Mouse (Mus musculus) erythroblast, embryonic 14.5 days (primary cell): ENCODE data around the gene Rnls. TPM values are rescaled to one million over a fixed set of nuclear protein-coding genes. Genes with fewer than 3 reads are reported as not detected.

ENCODE experiments used
- H3K27me3 ChIP-seq: 2 replicates; pipeline ENCODE4 v1.6.1; 2012; ENCODE audit warnings: inconsistent platforms; ENCODE audit not compliant: control insufficient read depth
- H3K36me3 ChIP-seq: 2 replicates; pipeline ENCODE4 v1.6.1; 2012; ENCODE audit warnings: mild to moderate bottlenecking, inconsistent platforms; ENCODE audit not compliant: control insufficient read depth
- H3K4me1 ChIP-seq: 2 replicates; pipeline ENCODE4 v1.6.1; 2012; ENCODE audit warnings: inconsistent platforms; ENCODE audit not compliant: control insufficient read depth
- H3K4me3 ChIP-seq: replicated peaks from 2 replicates; pipeline ENCODE3; 2012; ENCODE audit warnings: moderate library complexity, mild to moderate bottlenecking, inconsistent platforms
- H3K9me3 ChIP-seq: 2 replicates; pipeline ENCODE4 v1.6.1; 2012; ENCODE audit warnings: low read length, inconsistent platforms, mixed read lengths; ENCODE audit not compliant: control insufficient read depth
- GATA1 ChIP-seq: IDR thresholded peaks from 2 replicates; pipeline ENCODE4 v1.6.1; 2012; ENCODE audit warnings: low read length, inconsistent platforms, mixed read lengths
- TAL1 ChIP-seq: IDR thresholded peaks from 3 replicates; pipeline ENCODE4 v1.6.1; 2012; ENCODE audit warnings: low read length, inconsistent platforms, mixed read lengths
- polyA plus RNA-seq: library from polyadenylated mRNA; stranded (reverse); fragments of >175 nt; gene quantifications from 2 replicates; pipeline ENCODE4 v1.2.3, GENCODE M21; 2012

The Rnls gene
- polyA plus RNA-seq, 1 experiment, result 0.03 TPM

GRCm38 (mm10) chr19:33178367-33178766 is 213.7 kb downstream of the Rnls start:
- TF ChIP-seq TAL1, result no peak
- TF ChIP-seq GATA1, result no peak
- Histone ChIP-seq H3K36me3 (no peaks in the 10 kb centered on the region), H3K4me3 (no peak overlapping the region), H3K4me1 (no peaks in the 10 kb centered on the region), H3K9me3 (no peaks in the 10 kb centered on the region), H3K27me3 (no peaks in the 10 kb centered on the region)

DNA sequence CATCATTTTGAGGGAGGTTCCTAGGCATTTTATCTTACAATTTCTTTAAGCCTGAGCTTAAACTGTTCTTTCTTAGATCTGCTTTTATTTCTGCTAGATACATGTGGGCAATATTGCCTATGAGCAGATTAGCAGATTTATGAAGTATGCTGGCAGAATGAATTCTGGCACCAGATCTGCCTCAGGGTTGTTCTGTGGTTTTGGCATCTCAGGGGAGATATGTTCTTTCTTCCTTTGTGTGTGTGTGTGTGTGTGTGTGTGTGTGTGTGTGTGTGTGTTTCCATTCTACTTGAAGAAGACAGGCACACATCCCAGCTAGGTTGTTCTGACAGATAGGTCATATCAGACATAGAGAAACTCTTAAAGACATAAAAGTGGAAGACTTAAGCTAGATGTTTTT is 218.1 kb downstream of the Rnls start:
- H3K9me3 ChIP-seq, result no peaks in the 10 kb centered on the region
- H3K27me3 ChIP-seq, result no peaks in the 10 kb centered on the region
- H3K4me3 ChIP-seq, result no peak overlapping the region
- TF ChIP-seq TAL1, result no peak
- TF ChIP-seq GATA1, result no peak
- H3K4me1 ChIP-seq, result no peaks in the 10 kb centered on the region
- no peaks in the 10 kb centered on the region for H3K36me3 ChIP-seq

DNA sequence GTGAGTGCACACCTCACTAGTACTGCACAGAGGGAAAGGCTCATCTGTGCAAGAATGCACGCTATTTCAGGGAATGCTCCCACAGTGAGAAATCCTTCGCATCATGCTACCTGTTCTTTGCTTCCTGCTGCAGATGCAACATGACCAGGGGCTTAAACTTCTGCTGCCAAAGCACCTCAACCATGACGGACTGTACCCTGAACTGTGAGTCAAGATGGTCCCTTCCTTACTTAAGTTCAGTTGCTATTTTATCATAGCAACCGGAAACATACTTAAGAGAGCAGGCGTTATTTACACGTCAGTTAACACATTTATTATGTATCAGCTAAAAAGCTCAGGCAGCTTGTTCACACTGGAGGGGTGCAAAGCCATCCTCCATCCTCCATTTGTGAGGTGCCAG is 222.2 kb downstream of the Rnls start:
- TF ChIP-seq TAL1 (no peak), GATA1 (no peak)
- no peaks in the 10 kb centered on the region for H3K4me1 ChIP-seq
- no peak overlapping the region for H3K4me3 ChIP-seq
- no peaks in the 10 kb centered on the region for H3K9me3 ChIP-seq
- H3K27me3 ChIP-seq, result no peaks in the 10 kb centered on the region
- no peaks in the 10 kb centered on the region for H3K36me3 ChIP-seq

GRCm38 (mm10) chr19:33167528-33168264 is 224.4 kb downstream of the Rnls start:
- no peaks in the 10 kb centered on the region for H3K9me3 ChIP-seq
- no peak overlapping the region for H3K4me3 ChIP-seq
- no peak for TF ChIP-seq TAL1
- no peak for TF ChIP-seq GATA1
- no peaks in the 10 kb centered on the region for H3K27me3 ChIP-seq
- H3K36me3 ChIP-seq, result no peaks in the 10 kb centered on the region
- no peaks in the 10 kb centered on the region for H3K4me1 ChIP-seq

GRCm38 (mm10) chr19:33164801-33165200 is 227.3 kb downstream of the Rnls start:
- no peak overlapping the region for H3K4me3 ChIP-seq
- H3K9me3 ChIP-seq, result no peaks in the 10 kb centered on the region
- H3K36me3 ChIP-seq, result no peaks in the 10 kb centered on the region
- no peaks in the 10 kb centered on the region for H3K4me1 ChIP-seq
- no peak for TF ChIP-seq TAL1
- TF ChIP-seq GATA1, result no peak
- H3K27me3 ChIP-seq, result no peaks in the 10 kb centered on the region

DNA sequence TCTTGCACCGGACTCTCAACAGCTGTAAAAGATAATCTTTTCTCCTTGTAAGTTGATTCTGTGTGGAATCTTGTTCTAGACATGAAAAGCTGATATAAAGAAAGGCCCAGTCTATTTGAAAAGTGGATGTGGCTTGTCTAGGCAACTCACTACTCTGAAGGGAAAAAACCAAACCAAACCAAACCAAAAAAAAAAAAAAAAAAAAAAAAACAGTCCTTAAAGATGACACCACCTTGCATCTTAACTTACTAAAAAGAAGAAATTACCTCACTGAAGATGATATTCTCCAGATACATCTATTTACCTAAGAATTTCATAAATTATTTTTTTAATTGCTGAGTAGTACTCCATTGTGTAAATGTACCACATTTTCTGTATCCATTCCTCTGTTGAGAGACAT is 230.2 kb downstream of the Rnls start:
- TF ChIP-seq TAL1 (no peak), GATA1 (no peak)

GRCm38 (mm10) chr19:33159897-33160296 is 232.2 kb downstream of the Rnls start:
- H3K9me3 ChIP-seq, result no peaks in the 10 kb centered on the region
- H3K36me3 ChIP-seq, result no peaks in the 10 kb centered on the region
- H3K27me3 ChIP-seq, result no peaks in the 10 kb centered on the region
- no peak for TF ChIP-seq GATA1
- no peak for TF ChIP-seq TAL1
- no peak overlapping the region for H3K4me3 ChIP-seq
- no peaks in the 10 kb centered on the region for H3K4me1 ChIP-seq

More for the DNA sequence above, 230.2 kb downstream of the Rnls start:
- H3K36me3 ChIP-seq, result no peaks in the 10 kb centered on the region
- H3K4me1 ChIP-seq, result no peaks in the 10 kb centered on the region
- no peaks in the 10 kb centered on the region for H3K27me3 ChIP-seq
- no peak overlapping the region for H3K4me3 ChIP-seq
- H3K9me3 ChIP-seq, result no peaks in the 10 kb centered on the region

- TF ChIP-seq TAL1 (no peak), GATA1 (no peak)
- Histone ChIP-seq H3K9me3 (no peaks in the 10 kb centered on the region), H3K4me1 (no peaks in the 10 kb centered on the region), H3K27me3 (no peaks in the 10 kb centered on the region), H3K4me3 (no peak overlapping the region), H3K36me3 (no peaks in the 10 kb centered on the region)
These were observed 232.9 kb downstream of the Rnls start for GRCm38 (mm10) chr19:33159192-33159591.

GRCm38 (mm10) chr19:33158234-33158633 is 233.9 kb downstream of the Rnls start:
- no peaks in the 10 kb centered on the region for H3K9me3 ChIP-seq
- TF ChIP-seq TAL1, result no peak
- no peak for TF ChIP-seq GATA1

GRCm38 (mm10) chr19:33148411-33148810 is 243.7 kb downstream of the Rnls start:
- Histone ChIP-seq H3K9me3 (no peaks in the 10 kb centered on the region), H3K36me3 (no peaks in the 10 kb centered on the region), H3K27me3 (no peaks in the 10 kb centered on the region), H3K4me1 (no peaks in the 10 kb centered on the region), H3K4me3 (no peak overlapping the region)
- no peak for TF ChIP-seq GATA1
- TF ChIP-seq TAL1, result no peak

More at GRCm38 (mm10) chr19:33158234-33158633, 233.9 kb downstream of the Rnls start:
- Histone ChIP-seq H3K4me1 (no peaks in the 10 kb centered on the region), H3K4me3 (no peak overlapping the region), H3K36me3 (no peaks in the 10 kb centered on the region), H3K27me3 (no peaks in the 10 kb centered on the region)
